Mouse (Mus musculus): ENCODE data around the gene Retsat. TPM values are rescaled to one million over a fixed set of nuclear protein-coding genes. Genes with fewer than 3 reads are reported as not detected.

Gene Retsat
- polyA plus RNA-seq, 1 experiment: 25.6 TPM

- no peak for TF ChIP-seq GATA1 (IDR thresholded peaks at IDR 0.05; ENCODE audit: borderline replicate concordance, low read length)
- TF ChIP-seq FLI1 (IDR thresholded peaks at IDR 0.05; ENCODE audit: low read length): no peak
- peaks cover 11% of the 10 kb centered on the region for H3K27me3 ChIP-seq (replicated peaks)
- no peak overlapping the region for H3K4me3 ChIP-seq (replicated peaks)
- H3K4me1 ChIP-seq: peaks cover 23% of the 10 kb centered on the region
- H3K9me3 ChIP-seq: no peaks in the 10 kb centered on the region
- peaks cover 58% of the 10 kb centered on the region for H3K36me3 ChIP-seq (replicated peaks; ENCODE audit: low read length)
These were observed 32.8 kb upstream of the Retsat start for GRCm38 (mm10) chr6:72565506-72565905.

GRCm38 (mm10) chr6:72566044-72566443, 32.2 kb upstream of the Retsat start:
- Histone ChIP-seq H3K4me3 (replicated peaks) (peak overlapping the region; percentile 44), H3K4me1 (peaks cover 23% of the 10 kb centered on the region), H3K36me3 (replicated peaks; ENCODE audit: low read length) (peaks cover 59% of the 10 kb centered on the region), H3K9me3 (no peaks in the 10 kb centered on the region), H3K27me3 (replicated peaks) (peaks cover 11% of the 10 kb centered on the region)
- TF ChIP-seq GATA1 (IDR thresholded peaks at IDR 0.05; ENCODE audit: borderline replicate concordance, low read length) (no peak), FLI1 (IDR thresholded peaks at IDR 0.05; ENCODE audit: low read length) (no peak)

GRCm38 (mm10) chr6:72567508-72567907, 30.8 kb upstream of the Retsat start:
- Histone ChIP-seq H3K4me1 (peaks cover 21% of the 10 kb centered on the region), H3K27me3 (replicated peaks) (peaks cover 11% of the 10 kb centered on the region), H3K9me3 (no peaks in the 10 kb centered on the region), H3K36me3 (replicated peaks; ENCODE audit: low read length) (peaks cover 62% of the 10 kb centered on the region), H3K4me3 (replicated peaks) (no peak overlapping the region)
- no peak for TF ChIP-seq GATA1 (IDR thresholded peaks at IDR 0.05; ENCODE audit: borderline replicate concordance, low read length)
- TF ChIP-seq FLI1 (IDR thresholded peaks at IDR 0.05; ENCODE audit: low read length): no peak

- H3K27me3 ChIP-seq (replicated peaks): peaks cover 4% of the 10 kb centered on the region
- no peak for TF ChIP-seq GATA1 (IDR thresholded peaks at IDR 0.05; ENCODE audit: borderline replicate concordance, low read length)
- TF ChIP-seq FLI1 (IDR thresholded peaks at IDR 0.05; ENCODE audit: low read length): no peak
- H3K4me1 ChIP-seq: peaks cover 16% of the 10 kb centered on the region
- H3K36me3 ChIP-seq (replicated peaks; ENCODE audit: low read length): peaks cover 65% of the 10 kb centered on the region
- no peaks in the 10 kb centered on the region for H3K9me3 ChIP-seq
- no peak overlapping the region for H3K4me3 ChIP-seq (replicated peaks)
These were observed 29.5 kb upstream of the Retsat start for GRCm38 (mm10) chr6:72568736-72569135.

- H3K4me3 ChIP-seq (replicated peaks): no peak overlapping the region
- TF ChIP-seq GATA1 (IDR thresholded peaks at IDR 0.05; ENCODE audit: borderline replicate concordance, low read length): no peak
- H3K36me3 ChIP-seq (replicated peaks; ENCODE audit: low read length): peaks cover 86% of the 10 kb centered on the region
- H3K9me3 ChIP-seq: no peaks in the 10 kb centered on the region
- peaks cover 21% of the 10 kb centered on the region for H3K4me1 ChIP-seq
- H3K27me3 ChIP-seq (replicated peaks): no peaks in the 10 kb centered on the region
These were observed 27.5 kb upstream of the Retsat start for GRCm38 (mm10) chr6:72570644-72571397.

GRCm38 (mm10) chr6:72571826-72572225, 26.4 kb upstream of the Retsat start:
- Histone ChIP-seq H3K4me1 (peaks cover 21% of the 10 kb centered on the region), H3K4me3 (replicated peaks) (no peak overlapping the region), H3K36me3 (replicated peaks; ENCODE audit: low read length) (peaks cover 89% of the 10 kb centered on the region), H3K9me3 (no peaks in the 10 kb centered on the region), H3K27me3 (replicated peaks) (no peaks in the 10 kb centered on the region)
- no peak for TF ChIP-seq FLI1 (IDR thresholded peaks at IDR 0.05; ENCODE audit: low read length)
- no peak for TF ChIP-seq GATA1 (IDR thresholded peaks at IDR 0.05; ENCODE audit: borderline replicate concordance, low read length)

- Histone ChIP-seq H3K36me3 (replicated peaks; ENCODE audit: low read length) (peaks cover 90% of the 10 kb centered on the region), H3K9me3 (no peaks in the 10 kb centered on the region), H3K4me1 (peaks cover 22% of the 10 kb centered on the region), H3K27me3 (replicated peaks) (peaks cover 3% of the 10 kb centered on the region), H3K4me3 (replicated peaks) (no peak overlapping the region)
- TF ChIP-seq FLI1 (IDR thresholded peaks at IDR 0.05; ENCODE audit: low read length): no peak
- no peak for TF ChIP-seq GATA1 (IDR thresholded peaks at IDR 0.05; ENCODE audit: borderline replicate concordance, low read length)
These were observed 22.2 kb upstream of the Retsat start for GRCm38 (mm10) chr6:72576041-72576440.

- H3K9me3 ChIP-seq: no peaks in the 10 kb centered on the region
- H3K4me1 ChIP-seq: peaks cover 15% of the 10 kb centered on the region
- H3K4me3 ChIP-seq (replicated peaks): no peak overlapping the region
- peaks cover 7% of the 10 kb centered on the region for H3K27me3 ChIP-seq (replicated peaks)
- no peak for TF ChIP-seq FLI1 (IDR thresholded peaks at IDR 0.05; ENCODE audit: low read length)
- no peak for TF ChIP-seq GATA1 (IDR thresholded peaks at IDR 0.05; ENCODE audit: borderline replicate concordance, low read length)
- peaks cover 65% of the 10 kb centered on the region for H3K36me3 ChIP-seq (replicated peaks; ENCODE audit: low read length)
These were observed 16.5 kb upstream of the Retsat start for GRCm38 (mm10) chr6:72581625-72582382.

GRCm38 (mm10) chr6:72583211-72583839, 14.9 kb upstream of the Retsat start:
- peaks cover 64% of the 10 kb centered on the region for H3K36me3 ChIP-seq (replicated peaks; ENCODE audit: low read length)

More at GRCm38 (mm10) chr6:72583211-72583839, 14.9 kb upstream of the Retsat start:
- Histone ChIP-seq H3K4me1 (peaks cover 14% of the 10 kb centered on the region), H3K27me3 (replicated peaks) (peaks cover 4% of the 10 kb centered on the region), H3K4me3 (replicated peaks) (no peak overlapping the region), H3K9me3 (no peaks in the 10 kb centered on the region)
- TF ChIP-seq FLI1 (IDR thresholded peaks at IDR 0.05; ENCODE audit: low read length) (no peak), GATA1 (IDR thresholded peaks at IDR 0.05; ENCODE audit: borderline replicate concordance, low read length) (no peak)
